Mouse (Mus musculus) cerebellum, adult 9-11 months (tissue): ENCODE results near the gene Rab17.

ENCODE experiments used
- DNase-seq: peaks from one replicate; pipeline ENCODE4 v3.0.0; 2022

The Rab17 gene

DNA sequence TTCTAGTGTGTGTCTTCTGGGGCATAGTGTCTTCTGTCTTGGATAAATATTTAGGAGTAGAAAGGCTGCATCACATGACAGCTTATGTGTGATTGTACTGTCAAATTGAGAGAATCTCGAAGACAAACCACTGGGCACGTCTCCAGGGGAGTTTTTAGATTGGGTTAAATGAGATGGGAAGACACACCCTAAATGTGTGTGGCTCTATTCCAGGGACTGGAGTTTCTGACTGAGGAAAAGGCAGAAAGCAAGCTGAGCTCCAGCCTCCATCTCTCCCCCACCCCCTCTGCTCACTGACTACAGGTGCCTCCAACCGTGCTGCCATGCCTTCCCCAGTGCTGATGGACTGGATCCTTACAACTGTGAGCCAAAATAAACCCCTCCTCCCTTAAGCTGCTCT, 11.9 kb upstream of the Rab17 start:
- DNase-seq, result no peak

DNA sequence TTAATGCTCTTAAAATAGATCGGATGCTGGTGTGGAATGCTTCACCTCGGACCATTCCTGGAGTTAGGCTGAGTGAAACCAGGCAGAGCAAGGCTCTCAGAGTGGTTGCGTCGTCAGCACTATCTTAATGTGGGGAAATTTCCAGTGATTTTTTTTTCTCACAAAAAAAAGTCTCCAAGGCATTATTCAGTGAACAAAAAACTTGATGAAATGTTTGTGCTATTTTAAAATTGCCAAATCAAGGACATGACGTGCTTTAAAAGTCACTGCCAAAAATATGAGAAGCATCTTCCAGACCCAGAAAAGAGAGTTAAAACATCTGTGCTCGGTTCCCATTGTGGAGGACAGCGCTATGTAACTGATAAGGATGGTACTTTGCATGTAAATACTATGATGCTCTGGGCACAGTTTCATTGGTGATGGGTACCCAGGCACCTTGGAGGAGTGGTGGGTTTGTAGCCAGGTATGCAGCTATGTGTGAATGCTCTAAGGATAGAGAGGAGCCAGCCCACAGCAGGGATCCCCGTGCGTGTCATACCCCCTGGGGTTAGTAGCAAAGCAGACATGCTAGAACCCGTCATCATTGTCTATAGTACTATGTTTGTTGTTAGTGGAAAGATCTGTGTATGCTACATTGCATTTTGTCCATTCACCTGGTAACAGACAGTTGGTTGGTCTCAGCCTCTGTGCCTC, 11.3 kb upstream of the Rab17 start:
- no peak for DNase-seq

DNA sequence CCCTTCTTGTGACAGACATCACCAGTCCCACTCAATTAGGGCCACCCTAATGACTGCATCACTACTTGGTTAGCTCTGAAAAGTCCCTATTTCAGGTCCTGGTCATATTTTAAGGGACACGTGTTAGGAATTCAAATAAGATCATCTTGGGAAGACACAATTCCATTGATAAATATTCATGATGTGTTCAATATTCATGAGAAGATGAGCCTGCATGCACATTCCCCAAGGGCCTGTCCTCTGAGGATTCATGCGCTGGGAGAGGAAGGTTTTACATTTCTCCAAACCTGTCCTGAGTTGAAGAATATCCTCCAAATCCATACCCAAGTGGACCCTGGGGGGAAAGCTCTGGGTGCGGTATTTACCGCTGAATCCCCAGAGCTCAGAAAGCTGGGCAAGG, 6.5 kb upstream of the Rab17 start:
- DNase-seq, result no peak

DNA sequence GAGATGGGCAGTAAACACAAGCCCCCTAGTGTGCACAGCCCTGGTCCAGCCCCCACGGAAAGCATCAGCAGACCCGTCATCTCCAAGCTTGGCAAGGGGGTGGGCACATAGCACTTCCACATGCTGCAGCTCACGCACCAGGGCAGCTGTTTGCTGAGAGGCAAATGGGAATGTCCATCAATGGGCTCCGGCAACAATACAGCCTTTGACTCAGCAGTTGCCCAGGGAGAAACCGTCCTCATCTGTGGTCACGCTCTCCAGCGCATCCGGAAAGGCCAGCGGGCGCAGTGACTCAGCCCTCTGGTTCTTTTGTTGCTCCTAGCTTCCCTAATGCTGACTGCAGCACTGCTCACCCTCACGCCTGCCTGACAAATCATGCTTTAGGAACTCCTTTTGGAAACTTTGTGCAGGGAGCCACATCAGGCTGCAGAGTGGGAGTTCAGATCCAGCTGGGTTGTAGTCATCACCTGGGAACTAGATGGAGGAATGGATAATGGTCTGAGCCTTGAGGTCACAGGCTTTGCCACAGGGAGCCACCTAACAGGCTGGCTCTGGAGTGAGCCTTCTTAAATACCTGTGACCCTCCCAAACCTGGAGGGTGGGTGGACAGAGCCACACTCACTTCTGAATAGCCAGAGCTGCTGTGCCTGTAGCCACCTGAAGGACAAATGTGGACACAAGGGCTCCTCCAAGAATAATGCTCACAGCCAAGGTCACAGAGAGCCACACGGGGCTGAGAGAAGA, 5.6 kb upstream of the Rab17 start:
- DNase-seq, result peak; percentile 24

DNA sequence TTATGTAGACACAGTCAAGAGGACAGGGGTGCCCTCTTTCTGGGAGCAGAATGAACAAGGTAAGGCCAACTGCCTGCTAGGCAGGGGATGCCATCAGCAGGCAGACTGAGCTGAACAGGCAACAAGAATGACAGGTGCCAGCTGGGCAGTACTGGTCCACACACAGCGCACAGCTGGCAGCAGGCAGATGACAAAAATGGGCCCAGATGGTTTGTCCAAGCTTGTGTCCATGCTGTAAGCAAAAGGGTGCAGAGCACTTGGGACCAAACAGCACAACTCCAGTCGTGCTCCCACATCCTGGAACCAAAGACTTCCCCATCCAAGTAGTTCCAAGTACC, 4.1 kb upstream of the Rab17 start:
- no peak for DNase-seq

DNA sequence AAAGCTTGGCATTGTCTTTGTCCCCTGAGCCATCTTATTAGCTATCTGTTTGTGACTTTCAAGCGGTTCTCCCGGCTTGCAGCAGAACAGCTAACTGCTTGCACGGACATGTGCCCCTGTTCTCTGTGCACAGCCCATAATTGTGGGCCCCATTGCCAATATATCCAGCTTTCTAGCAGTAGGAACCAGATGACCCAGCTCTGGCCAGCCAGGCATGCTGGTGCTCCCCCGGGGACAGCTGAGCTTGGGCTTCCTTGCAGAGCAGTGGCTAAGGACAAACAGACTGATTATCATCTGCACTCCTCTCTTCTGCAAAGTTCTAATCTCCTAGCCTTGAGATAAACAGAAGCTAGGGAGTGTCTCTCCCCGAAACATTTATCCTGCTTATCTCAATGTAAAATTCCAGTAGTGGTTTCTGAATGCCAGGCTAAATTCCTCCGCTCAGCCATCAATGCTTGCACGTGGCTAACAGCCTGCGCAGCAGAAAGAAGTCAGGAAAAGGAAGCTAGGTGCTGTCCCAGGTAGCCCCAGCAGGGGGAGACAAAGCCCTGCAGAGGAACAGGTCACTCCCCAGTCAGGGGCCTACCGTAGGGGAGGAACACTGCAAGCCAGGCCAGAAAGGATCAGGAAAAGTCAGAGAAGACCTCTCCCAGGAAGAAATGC, 3.6 kb upstream of the Rab17 start:
- DNase-seq, result peak; percentile 78

DNA sequence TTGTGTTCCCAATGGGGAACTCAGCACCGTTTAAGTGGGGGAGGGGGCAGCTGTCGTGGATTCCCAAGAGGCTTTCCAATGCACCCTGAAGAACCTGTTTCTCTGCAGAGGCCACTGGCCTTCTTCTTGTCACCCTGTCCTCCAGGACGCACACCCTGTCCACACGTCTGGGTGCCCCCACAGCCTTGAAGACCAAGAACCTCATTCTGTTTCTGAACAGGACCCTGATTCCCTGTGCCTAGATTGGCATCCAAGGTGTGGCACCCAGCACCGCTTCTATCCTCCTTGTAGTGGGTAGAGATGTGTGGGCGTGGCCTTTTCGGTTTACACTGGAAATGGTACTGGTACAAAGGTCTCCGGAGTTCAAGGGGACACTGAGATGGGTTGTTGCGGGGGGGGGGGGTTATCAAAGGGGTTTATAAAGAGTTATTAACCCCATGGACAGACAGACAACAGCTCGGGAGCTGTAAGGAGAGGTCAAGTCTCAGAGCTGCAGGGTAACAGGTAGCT, 475 bp upstream of the Rab17 start:
- no peak for DNase-seq

DNA sequence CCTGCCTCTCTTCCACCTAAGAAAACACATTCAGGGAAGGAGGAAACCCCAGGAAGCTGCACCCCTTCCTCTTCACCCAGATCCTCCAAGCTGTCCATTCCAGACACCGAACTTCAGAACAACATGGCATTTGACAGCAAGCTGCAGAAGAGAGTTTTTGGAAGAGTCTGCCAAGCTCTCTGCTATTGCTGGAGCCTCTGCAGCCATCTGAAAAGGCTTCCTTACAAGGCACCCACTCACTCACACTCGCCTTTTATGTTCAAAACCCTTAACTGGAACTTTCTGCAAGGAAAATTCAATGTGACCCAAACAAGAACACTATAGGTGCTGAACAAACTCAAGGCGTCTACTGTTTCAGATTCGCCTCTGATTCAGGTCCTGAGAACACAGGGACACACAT, 812 bp downstream of the Rab17 start:
- DNase-seq, result no peak

DNA sequence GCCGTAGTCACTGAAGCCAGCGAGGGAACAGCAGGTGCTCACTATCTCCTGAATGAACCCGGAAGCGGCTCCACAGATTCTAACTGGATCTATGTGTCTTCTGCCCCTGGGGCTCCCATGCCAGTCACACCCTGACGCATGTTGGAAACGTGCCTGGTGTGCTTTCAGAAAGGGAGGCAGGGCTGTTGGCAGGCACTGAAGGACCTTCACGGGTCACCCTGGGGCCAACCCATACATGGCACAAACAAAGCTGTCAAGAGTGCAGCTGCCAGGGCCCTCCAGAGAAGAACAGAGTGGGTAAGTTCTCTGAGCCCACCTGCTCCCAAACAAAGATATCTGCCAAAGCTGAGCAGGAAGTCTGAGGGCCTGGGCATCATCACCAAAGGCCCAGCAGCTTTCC, 1.9 kb downstream of the Rab17 start:
- DNase-seq, result no peak

DNA sequence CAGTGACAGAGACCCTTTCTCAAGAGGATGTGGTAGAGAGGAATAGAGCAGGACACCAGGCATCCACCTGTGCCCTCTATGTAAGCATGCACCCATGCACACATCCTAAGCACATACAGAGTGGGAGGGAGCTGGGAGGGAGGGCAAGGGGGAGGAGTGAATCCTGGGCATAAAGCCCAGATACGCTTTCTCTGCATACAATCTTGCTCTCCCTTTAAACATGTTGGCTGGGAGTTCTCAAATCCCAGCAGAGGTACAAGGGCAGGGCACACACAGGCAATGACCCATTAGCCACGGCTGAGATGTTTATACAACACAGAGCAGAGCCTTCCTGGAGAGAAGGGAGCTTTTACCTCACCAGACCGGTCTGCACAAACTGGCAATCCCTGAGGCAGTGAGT, 6.5 kb downstream of the Rab17 start:
- no peak for DNase-seq

DNA sequence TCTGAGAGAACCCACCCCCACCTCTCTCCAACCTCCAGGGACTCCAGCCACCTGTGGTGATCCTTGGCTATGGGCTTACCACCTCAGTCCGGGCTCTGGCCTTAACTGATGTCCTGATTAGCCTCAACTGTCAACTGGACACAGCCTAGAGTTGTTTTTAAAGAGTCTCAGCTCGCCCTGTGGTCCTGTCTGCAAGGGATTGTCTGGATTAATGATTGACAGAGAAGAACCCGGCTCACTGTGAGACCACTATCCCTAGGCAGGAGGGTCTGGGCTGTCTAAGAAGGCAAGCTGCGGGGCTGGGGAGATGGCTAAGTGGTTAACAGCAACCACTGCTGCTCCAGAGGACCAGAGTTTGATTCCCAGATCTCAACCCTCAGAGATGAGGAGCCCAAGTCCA, 6.9 kb downstream of the Rab17 start:
- no peak for DNase-seq

DNA sequence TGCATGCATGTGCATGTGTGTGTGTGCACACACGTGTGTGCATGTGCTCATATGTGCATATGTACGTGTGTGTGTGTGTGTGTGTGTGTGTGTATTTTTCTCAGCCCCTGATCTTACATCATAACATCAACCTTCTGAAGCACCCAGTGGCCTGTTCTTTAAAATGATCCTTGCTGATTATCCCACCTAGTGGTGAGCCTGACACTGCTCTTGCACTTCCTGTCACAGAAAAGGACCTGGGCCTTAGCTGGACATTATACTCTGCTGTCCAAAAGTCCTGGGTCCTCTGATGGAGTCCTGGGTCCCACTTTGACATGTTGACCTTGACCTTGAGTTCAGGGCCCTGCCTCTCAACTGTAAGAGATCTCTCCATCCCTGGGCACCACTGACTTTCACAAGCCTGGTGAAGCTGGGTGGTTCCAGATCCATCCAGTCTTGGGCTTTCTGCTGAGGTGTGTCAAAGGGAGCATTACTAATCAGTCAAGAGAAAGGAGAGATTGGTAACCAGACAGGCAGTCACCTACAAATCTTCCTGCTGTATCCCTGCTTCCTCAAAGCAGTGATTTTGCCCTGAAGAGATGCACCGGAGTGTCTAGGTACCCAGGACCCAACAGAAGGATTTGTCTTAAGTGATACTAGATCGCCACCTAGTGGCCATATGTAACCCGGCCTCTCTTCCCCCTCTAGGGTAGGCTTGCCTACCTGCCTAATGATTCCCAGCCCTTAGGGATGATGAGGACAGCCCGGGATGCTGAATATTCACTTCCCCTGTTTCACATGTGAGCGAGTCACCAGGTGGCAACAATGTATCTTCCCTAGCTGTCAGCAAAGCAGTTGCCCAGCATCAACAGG, 13.0 kb downstream of the Rab17 start:
- DNase-seq, result peak; percentile 42

DNA sequence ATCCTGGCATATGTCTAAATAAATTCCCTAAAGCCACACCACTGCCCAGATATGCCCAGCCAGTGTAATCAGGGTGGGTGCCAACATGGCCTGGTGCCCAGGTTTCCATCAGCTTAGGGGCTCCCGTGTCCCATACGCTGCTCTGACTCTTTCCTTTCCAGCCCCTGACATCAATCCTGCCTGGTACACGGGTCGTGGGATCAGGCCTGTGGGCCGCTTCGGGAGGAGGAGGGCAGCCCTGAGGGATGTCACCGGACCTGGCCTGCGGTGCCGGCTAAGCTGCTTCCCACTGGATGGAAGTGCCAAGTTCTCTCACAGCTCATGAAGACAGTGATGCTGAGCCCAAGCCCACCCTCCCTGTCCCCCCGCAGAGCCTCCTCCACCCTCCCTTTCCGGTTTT, 15.8 kb downstream of the Rab17 start:
- no peak for DNase-seq

DNA sequence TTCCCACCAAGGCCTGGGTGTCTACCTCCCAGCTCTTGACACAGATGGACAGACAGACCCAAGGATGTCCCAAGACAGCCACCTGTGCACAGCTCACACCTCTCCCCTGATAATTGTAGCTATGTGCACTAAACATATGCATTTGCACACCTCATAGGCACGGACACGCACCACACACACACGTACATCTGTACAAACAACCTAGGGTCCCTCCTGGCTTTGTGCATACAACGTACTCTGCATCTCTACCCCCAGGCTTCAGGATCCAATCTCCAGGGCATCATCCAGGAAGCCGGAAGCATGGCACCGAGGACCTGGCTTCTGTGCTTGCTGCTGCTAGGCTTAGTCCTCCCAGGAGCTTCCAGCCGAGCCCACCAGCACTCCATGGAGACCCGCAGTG, 16.7 kb downstream of the Rab17 start, which contains the start of gene Prlh:
Gene Prlh, plus strand, starts transcription at position 301 of the 400 bp plus-strand sequence.
- DNase-seq, result no peak

DNA sequence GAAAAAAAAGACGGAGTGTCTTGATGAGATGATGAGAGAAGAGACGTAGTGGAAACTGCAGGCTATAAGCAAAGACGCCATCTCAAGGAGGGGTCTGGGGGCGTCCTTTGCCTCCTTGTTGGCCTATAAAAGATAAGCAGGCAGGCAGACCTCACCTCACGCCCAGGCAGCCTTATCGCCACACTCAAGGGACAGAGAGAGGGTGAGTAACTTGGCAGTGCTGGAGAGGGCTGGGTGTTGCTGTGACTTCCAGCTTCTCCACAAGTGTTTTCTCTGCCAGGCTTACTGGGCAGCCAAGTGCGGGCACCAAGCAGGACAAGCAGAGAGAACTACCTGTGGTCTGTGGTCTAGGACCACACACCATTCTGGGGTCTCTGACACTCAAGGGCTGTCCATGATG, 17.8 kb downstream of the Rab17 start:
- DNase-seq, result no peak

DNA sequence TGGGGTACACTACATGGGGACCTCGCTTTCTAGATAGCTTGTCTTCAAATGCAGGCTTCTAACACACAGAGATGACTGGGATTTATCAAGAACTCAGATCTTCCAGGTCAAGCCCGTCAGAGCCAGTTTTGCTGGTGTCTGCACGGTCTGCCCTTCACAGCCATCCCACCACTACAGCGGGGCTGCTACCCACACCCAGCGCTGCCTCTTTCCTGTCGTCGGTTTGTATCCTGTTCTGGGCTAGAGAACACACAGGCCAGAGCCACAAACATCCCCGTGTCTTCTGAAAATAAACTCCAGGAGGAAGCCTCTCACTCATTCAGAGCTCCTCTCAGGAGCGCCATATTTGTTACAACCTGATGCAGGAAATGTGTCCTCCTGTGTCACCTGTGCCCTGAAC, 20.2 kb downstream of the Rab17 start:
- no peak for DNase-seq

DNA sequence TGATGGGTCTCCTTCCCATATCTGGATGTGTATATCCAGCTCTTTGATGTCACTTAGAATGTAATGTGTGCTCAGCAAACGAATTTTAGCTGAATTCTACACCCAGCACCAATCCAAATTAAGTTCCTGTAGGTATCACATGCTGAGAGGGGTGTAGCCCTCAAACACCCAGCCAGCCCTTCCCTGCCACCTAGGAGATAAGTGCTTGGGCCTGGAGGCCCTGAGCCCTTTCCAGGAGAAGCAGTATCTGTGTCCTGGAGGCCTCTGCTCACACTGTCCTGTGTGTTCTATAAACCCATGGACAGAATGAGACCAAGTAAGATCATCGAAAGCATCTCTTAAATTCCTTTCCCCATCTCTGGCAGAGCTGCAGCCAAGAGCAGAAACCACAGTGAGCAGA, 22.2 kb downstream of the Rab17 start:
- DNase-seq, result no peak

DNA sequence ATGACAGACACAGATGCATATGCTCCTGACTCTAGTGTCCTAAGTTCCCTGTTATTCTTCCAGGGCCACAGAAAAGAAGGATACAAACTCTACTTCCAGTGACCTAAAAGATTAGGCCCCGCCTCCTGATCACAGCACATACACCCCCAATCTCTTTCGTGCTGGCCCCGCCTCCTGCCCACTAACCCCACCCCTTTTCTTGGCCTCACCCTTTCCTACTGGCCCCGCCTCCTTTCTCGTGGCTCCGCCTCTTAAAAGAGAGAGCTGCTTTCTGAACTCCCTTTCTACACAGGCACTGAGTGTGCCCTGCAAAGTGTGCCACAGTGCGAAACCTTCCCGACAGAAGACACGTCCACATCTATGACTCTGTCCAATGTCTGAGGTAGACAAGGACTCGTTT, 24.3 kb downstream of the Rab17 start:
- DNase-seq, result no peak

DNA sequence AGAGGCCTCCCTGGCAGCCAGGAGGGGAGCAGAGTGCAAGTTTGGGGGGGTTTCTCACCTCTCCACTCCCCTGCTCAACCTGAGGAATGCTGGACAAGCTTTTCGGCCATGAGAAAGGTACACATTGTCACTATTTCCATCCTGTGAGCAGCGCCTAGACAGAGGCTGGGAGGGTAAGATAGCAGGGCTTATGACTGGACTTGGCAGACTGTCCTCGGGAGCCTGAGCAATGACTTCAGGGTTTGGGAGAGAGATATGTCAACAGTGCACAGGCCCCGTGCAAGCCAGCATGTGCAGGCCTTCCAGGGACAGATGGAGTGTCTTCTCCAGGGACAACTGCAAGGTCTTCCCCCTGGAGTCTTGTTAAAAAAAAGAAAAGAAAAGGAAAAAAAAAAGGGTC, 29.5 kb downstream of the Rab17 start:
- DNase-seq, result no peak

DNA sequence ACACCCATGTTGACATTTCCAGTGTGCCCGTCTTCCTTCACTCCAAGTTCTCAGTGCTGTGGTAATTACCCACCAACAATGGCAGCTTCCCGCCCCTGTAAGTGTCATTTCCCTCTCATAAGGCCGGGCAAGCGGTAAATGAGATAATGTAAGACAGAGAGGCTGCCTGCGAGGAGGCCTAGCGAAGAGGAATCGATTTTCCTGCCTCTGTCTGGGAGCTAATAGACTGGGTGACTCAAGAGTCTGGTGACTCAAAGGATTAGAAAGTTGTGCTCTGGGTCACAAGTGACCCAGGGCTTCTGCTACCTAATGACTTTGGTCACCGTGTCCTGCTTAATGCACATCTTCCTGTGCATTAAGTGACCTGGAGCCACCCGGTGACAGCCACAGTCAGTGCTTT, 32.5 kb downstream of the Rab17 start:
- no peak for DNase-seq

DNA sequence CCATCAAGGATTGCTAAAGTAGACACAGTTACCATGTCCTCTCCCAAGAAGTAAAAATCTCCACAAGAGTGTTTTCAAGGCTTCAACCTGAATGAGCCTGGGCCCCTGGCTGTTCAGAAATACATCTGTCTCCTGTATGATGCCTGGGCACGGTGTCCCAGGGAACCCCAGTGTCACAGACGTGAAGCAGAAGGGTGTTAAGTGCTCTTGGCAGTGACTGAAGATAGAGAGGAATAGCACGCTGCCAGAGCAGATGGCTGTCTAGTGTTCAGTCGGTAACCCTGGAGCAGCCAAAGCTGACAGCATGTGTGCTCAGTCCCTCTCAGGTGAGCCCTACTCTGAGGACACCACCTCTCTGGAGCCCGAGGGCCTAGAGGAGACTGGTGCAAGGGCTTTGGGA, 36.5 kb downstream of the Rab17 start:
- DNase-seq, result peak; percentile 55

DNA sequence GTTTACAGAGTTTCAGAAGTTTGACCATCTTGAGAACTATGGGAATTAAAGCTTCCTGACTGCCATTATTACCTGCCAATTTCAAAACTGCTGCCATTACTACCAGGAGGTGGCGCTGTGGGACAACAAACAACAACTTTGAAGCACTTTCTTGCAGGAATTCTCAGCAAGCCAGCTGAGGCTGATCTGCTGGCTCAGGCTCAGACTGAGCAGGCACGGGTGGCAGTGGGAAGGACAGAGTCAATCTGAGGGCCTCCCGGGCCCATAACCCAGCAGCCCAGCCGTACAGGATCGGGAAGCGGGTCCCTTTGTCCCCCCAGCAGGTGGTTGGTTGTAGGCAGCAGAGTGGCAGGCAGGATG, 40.9 kb downstream of the Rab17 start:
- DNase-seq, result peak; percentile 41

DNA sequence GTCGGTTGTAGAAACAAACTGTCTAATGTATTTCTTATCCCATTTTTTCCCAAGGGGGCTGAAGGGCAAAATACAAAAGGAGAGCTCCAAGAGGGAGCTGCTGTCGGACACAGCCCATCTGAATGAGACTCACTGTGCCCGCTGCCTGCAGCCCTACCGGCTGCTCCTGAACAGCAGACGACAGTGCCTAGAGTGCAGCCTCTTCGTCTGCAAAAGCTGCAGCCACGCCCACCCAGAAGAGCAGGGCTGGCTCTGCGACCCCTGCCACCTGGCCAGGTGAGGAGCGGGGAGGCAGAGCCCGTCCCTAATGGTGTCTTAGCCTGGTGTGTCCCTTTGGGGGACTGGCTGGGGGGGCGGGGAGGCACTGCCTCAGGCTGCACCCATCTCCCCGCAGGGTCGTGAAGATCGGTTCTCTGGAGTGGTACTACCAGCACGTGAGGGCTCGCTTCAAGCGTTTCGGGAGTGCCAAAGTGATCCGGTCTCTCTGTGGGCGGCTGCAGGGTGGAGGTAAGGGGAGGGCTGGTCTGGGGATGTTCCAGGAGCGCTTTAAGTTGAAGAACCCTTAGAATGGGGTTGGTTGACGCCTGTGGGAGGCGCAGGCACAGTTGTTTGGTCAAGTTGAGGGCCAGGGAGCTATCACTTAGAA, 41.4 kb downstream of the Rab17 start:
- DNase-seq, result no peak
